Mouse (Mus musculus) c-Kit-positive CD71-positive TER-119-negative erythroid progenitor cells, embryonic 14.5 days (primary cell): Measurements from ENCODE around the gene Gm20792.
"Not testable (repeated sequence)": the region's sequence is repeated elsewhere in the genome, so short reads cannot be mapped to it uniquely, and the experiment has no call there.

ENCODE experiments used
- DNase-seq: peaks from one replicate; pipeline ENCODE4 v3.0.0-alpha.2; 2013; ENCODE audit warnings: low read depth

Gene Gm20792

GRCm38 (mm10) chrY:48311555-48311954, at the start of gene Gm20792:
TSS of gene Gm20792 (plus strand) at chrY:48311855.
- DNase-seq: not testable (repeated sequence)
